Mouse (Mus musculus) layer of hippocampus, adult 9-10 months (tissue): Measurements from ENCODE around the gene Zmiz1.

ENCODE experiments used
- DNase-seq: peaks from one replicate; pipeline ENCODE4 v3.0.0; 2022; ENCODE audit warnings: low spot score

The Zmiz1 gene

DNA sequence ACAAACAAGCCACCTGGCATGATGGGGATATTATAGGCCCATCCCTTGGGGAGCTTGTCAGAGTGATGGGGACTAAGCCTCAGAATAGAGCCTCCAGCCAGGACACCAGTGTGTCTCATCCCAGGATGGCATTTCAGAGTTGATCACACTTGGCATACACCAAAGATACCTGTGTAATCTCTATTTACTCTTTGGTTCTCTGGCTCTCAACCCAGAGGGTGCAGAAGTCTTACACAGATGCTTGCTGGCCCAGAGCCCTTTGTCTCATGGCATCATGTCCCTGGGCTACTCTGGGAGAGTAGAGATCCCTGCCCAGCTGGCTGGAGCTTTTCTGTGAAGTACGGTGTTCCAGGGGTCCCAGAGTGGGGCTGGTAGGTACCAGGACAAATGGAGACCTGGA lies 78.4 kb downstream of the Zmiz1 start:
- DNase-seq = no peak

DNA sequence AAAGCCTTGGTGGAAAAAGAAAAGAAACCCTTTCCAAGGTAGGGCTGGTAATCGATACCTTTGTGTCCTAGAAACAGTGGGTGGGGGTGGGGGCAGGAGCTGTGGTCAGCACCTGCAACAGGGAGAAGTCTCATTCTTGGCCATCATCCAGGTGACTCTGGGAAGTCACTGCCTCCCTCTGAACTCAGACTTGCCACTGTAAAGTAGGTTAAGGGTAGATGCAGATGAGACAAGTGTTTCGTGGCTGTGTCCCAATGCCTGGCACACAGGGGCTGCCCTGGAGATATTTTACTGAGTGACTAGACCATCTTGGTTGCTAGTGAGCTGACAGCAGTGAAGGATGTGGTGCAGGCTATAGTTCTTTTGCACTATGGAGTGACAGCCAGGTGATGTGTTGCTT lies 79.5 kb downstream of the Zmiz1 start:
- no peak for DNase-seq

DNA sequence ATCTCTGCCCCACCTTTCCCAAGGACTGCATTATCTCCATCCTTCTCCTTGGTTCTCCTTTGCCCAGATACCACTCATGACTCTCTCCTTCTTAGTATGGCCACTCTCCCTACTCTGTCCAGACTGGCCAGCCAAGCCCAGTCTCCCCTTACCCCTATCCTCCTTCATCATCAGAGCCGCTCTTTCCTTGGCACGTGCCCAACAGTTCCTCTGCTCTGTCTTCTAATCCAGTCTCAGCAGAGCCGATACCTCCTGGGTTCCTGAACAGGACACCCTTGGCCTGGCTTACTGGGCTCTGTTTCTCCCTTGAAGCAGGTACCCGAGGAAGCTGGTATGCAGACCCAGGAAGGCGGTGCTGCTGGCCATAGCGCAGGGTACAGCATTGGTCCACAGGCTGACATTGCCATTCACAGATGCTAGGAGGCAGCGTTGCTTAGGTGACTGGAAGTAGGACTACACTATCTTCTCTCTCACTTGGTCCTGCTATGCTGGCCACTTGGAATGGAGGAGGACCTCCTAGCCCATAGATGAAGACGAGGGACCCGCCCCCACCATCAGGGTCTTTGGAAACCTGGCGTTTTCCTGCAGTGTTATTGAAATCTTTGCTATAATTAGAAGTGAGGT lies 80.6 kb downstream of the Zmiz1 start:
- no peak for DNase-seq

DNA sequence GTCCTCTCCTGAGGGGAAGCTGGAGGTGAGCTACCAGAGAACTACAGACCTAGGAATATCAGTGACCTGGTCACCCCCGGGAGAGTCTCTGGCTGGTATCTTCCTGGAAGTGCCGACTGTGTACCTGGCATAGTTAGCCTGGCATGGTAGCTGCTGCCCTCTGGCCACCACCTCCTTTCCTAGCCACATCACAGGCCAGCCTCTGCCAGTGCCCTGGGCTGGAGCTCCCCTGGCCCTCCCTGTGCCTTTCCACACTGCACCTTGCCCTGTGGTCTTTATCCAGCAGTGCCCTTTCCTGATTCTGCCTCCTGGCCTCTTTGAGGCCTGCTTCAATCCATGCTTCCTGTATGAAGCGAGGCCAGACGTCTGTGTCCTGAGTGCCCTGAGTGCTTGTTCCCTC lies 81.2 kb downstream of the Zmiz1 start:
- DNase-seq = no peak

DNA sequence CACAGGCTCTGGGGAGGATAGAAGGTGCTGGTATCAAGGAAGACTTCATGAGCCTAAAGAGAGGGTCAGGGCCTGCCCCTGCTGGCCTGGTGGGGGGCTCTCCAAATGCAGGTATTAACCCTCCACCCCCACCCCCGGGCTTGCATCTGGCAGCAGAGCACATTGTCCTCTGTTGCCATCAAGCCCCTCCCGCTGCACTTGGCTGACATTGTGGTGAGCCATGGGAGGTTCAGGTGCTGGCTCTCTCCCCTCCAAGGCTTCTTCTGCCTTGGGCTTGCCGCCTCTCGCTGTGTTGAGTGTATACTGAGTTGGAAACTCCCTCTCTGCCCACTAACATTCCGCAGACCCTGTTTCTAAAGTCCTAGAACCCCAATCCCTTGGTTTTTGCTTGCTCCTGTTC lies 82.2 kb downstream of the Zmiz1 start:
- no peak for DNase-seq

DNA sequence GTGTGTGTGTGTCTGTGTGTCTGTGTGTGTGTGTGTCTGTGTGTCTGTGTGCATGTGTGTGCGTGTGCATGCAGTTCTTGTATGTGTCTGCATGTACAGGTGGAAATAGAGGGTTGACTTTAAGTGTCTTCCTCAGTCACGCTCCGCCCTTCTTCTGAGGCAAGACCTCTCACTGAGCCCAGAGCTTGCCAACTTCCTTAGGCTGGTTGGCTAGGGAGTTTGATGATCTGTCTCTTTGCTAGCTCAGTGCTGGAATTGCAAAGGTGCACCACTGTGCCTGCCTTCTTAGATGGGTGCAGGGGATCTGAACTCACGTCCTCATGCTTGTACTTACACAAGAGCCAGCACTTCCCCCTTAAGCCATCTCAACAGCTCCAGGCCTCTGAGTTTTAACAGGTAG lies 84.1 kb downstream of the Zmiz1 start:
- no peak for DNase-seq

DNA sequence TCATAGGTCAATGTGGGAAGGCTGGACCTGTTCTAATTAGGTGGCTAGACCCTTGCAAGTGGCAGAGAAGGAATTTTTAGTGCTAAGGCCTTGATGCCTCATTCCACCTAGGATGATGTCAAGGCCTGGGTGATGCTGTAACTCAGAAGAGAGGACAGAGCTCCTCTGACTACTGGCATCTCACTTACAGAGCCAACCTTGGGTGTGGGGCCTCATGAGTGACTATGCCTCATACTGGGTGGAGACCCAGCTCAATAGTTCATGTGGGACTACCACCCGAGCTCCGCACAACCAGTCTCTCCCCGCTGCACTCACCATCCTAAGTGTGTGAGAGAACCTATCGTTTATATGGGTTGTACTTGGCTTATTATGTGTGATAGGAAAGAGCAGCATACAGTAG lies 84.9 kb downstream of the Zmiz1 start:
- no peak for DNase-seq

DNA sequence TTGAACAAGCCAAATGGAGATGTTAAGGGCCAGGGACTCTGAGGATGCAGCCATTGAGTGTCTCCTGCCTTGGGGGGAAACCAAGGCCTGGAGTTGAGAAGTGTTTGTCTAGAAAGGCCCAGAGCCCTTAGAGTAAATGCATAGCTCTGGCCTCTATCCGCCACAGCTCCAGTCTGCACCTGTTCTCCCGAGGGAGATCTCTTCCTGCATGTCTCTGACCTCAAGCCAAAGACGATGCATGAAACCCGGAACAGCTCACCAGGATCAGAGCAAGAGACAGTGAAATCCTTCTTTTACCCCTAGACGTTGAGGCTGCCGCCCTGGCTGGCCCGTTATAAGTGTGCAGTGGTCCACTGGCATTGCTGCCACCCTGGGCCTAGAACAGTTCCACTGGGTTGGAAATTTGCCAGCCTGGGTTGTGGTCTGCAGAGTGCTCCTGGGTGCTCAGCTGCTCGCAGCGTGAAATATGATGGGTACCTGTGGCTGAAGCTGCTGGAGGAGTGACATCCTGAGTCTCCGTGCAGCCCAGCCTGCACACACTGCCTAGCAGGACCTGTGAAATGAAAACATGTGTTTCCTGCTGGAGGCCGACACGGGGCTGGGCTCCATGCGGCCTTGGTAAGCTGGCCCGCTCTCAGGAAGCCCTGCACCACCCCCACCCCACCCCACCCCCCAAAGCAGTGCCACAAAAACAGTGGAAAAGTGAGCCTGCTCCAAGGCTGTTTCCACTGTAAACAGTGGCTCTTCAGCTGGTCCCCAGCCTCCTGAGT lies 88.1 kb downstream of the Zmiz1 start:
- DNase-seq = no peak

DNA sequence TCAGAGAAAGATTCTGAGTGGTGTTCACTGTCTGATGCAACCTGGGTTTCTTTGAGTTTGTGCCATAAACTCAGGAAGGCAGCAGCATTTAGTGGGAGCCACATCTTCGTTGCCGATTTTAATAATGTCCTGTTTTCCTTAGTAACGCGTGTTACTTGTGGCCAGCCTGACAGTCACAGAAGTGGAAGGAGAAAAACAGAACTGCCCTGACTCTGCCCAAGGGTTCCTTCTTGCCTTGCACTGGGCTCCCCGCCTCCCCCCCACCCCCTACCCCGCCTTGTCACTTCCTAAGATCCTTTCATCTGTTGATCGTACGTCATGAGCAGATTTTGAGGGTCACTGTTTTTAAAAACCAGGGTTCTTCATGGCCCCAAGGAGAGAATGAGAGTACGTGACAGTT lies 88.9 kb downstream of the Zmiz1 start:
- no peak for DNase-seq

DNA sequence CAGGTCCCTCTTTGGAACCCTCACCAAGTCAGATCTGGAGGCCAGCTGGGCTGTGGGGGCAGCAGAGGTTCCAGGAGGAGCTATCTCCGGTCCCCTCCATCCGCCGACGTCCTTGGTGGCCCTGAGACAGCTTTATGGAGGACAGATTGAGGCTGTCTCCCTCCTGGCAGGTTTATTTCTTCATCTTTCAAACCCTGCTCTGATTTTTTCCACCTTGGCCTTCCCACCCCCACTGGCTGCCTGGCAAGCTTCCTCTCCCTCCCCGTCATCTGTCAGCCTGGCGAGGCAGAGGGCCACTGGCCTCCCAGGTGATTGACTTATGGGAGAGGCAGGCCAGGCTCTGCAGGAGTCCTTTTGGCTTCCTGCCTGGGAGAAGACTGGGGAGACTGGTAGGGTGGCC lies 89.7 kb downstream of the Zmiz1 start:
- no peak for DNase-seq

DNA sequence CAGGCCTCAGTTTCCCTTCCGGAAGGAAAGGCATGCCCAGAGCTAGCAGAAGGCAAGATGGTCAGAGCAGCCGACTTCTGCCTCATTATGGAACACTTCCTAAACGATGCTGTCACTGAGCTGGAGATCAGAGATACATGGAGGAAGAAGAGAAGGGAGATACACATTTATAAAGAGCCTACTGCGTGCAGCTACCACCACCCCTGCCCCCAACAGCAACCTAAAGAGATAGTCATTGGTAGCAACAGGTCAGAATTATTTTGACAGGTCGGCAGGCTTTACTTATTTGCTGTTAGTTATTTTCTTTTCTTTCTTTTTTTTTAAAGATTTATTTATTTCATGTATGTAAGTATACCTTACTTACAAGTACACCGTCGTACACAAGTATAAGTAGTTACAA lies 90.1 kb downstream of the Zmiz1 start:
- DNase-seq = no peak

DNA sequence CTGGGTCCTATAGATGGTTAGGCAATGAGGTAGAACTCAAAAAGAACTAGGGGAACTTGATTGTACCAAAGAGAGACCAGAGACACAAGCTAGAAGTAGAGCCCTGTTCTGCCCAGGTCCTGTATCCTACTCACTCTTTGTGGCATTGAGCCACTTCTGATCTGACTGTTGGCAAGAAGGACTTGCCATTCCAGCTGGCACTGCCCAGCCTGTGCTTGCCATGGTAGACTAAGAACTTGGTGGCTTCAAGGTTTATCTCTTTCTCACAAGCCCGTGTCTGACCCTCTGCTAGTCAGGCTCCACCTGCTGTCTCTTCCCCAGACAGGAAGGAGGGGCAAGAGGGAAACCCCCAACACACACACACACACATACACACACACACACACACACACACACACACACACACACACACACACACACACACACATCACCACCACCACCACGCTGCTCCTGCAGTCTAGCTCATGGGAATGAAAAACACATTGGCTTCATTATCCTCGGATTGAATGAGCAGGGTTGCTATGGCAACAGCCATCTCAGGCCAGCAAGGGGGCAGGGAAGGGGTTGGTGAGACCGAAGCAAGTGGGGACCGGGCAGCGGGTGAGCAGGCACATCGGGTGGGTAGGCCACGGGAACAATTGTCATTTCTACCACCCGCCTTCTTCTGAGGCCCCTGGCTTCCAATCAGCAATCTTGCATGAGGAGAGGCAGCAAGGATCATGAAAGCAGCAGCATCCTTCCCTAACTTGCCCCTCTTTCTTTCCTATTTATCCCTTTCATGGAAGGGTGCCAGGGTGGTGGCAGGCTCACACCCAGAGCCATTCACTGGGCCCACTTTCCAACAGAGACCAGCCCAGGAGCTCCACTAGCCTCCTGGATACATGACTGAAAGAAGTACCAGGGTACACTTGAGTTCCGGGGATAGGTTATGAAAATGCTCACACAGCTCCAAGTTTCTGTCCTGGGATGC lies 91.2 kb downstream of the Zmiz1 start:
- no peak for DNase-seq

DNA sequence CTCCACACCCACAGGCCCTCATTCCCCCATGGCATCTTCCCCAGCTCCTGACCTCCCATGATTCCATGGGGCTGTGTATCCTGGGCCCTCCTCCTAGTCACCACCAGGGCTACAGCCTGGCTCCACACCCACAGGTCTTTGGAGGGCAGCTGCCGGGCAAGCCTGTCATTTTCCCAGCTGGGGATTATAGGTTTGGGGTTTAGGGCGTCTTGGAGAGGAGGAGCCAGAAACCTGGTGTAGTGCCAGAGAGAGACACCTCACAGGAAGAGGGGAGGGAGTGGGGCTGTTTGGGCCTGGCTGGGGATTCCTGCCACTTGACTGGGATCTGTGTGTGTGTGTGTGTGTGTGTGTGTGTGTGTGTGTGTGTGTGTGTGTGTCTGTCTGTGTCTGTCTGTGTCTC lies 92.7 kb downstream of the Zmiz1 start:
- no peak for DNase-seq

DNA sequence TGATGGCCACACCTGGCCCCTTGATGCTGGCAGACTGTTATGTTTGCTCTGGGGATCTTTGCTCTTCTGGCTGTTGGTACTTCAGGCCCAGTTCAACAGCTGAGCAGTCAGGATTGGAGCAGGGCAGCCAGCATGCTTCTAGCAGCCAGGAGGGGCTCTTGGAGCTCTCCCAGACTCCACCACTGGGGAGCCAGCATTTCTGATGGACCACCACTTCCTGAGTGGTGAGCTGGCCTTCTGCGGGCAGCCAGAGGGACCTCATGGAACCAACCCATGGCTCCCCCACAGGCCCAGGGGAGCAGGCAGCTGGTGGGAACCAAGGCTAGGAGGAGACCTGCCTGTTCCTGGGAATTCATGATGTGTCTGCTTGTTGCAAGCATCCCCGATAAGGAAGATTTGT lies 94.4 kb downstream of the Zmiz1 start:
- no peak for DNase-seq

DNA sequence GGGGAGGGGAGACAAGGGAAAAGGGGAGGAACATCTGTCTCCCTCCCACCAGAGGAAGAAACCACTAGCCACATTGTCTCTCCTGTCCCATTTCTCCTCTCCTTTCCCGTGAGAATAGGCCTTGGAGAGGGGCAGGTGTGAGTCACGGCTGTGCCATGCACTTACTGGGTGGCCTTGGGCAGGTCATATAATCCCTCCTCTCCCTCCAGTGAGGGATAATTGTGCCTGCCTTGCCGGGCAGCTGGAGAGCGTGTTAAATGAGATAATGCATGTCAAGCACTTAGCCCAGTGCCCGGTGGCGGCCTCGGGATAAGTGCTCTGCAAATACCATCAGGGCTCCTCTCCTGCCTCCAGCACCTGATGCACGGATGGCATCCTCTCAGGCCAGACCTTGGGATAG lies 95.8 kb downstream of the Zmiz1 start:
- DNase-seq = no peak

DNA sequence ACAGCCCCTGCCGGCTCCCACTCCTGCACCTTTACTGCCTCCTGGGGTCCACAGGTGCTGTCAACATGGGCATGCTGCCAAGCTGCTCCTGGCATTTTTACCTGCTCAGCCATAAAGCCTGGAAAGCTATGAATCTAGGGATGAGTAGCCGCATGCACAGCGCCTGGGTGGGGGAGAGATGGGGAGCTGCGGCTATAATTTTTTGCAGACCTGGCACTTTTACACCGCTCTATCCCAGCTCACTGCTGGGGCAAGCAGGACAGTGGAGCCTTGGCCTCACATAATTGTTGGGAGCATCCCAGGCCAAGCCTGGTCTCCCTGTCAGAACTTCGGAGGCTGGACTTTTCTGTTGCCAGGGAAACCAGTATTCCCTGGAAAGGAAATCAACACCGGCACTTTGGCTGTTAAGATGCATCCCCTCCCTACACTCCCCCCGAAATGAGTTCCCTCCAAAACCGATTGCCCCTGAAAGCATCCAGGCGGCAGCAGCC lies 96.4 kb downstream of the Zmiz1 start:
- DNase-seq = no peak

DNA sequence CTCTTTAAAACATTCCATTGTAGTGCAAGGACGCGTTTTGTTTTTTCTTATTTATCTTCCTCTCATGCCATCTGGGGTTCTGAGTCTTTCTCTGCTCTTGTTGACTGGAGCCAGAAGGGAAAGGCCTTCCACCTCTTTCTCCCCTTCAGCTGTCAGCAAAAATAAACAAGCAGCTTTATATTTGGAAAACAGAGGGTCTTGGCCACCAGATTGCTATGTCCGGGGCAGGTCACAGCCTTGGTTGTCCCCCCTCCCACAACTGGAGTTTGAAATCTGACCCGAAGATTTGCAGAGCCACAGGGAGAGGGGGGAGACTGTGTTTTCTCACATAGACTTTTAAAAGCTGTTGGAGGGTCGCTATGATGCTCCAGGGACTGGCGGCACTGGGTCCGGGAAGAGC lies 96.9 kb downstream of the Zmiz1 start:
- DNase-seq = no peak

DNA sequence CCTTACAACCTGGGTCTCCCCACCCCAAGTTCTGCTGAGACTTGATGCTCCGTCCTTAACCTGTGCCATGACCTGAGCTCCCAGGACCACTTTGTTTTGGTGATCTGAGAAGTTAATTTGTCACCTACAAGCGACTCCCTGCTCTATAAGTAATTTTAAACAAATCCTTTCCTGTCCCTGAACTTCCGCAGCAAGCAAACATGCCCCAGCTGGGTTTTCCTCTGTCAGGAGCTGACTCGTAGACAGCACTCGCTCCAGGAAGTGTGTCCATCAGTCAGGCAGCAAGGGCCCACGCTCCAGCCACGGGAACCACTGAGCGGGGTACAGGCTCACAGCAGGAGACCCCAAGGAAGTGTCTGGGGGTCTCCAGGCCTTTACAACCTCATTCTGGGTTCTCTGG lies 98.0 kb downstream of the Zmiz1 start:
- no peak for DNase-seq

DNA sequence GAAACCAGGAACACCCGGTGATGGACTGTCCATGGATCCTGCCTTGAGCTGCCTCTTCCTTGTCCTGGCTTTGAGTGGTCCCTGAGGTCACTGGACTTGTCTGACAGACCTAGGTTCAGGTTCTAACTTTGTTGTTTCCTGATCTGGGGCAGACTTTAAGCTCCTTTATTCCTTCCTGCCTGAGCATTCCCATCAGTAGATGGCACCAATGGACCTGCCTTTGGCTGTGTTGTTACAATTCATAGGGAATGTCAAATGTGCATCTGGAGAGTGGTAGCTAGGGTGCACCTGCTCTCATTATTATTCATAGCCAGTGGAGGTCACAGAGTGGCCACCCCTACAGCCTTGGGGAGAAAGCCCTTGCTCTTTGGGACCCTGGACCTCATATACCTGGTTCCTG lies 99.5 kb downstream of the Zmiz1 start:
- DNase-seq = no peak

DNA sequence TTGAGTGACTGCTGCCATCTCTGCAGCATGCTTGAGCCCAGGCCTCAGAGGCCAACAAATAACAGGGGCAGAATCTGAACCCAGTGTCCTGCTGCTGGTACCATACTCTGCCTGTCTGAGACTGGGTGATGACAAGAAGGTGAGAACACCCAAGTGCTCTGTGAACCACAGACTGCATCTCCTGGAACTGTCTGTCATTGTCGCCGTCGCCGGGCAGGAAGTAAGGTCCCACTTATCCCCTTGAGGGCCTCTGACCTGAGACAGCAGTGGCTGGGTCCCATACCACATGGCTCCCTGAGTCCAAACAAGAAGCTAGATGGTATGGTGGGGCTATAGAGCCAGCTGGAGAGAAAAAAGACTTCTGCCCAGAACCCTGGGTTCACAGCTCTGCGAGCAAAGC lies 100.9 kb downstream of the Zmiz1 start:
- DNase-seq = no peak

DNA sequence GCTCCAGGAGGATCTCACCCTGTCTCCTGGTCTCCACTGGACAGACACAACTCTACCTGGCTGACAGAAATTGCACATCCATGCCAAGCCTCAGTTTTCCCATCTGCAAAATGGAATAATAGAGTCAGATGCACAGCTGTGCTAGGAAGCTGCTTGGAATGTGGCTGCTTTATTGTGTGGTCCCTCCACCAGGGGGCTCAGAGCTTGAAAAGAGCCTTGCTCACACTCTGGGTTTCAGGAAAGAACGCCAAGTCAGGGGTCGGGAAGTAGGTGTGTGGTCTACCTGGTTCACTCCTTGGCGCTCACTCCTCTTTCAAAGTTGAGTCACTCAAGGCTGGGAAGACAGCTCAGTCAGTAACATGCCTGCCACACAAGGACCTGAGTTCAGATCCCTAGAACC lies 101.9 kb downstream of the Zmiz1 start:
- no peak for DNase-seq

DNA sequence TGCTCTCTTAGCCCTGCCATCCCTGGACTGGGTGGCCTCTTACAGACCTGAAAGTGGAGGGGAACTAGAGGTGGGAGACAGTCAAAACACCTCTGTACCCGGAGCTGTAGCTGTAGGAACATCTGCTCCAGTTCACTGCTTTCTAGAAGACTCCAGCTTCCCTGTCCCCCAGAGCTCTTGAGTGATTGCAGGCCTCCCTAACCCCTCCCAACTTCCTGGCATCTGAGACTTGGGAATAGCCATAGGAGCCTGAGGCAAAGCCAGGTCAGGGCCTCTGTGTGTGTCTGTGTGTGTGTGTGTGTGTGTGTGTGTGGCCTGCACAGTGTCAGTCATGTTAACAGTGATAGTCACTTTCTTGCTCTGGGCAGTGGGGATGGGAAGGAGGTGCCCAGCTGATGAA lies 102.7 kb downstream of the Zmiz1 start:
- no peak for DNase-seq

DNA sequence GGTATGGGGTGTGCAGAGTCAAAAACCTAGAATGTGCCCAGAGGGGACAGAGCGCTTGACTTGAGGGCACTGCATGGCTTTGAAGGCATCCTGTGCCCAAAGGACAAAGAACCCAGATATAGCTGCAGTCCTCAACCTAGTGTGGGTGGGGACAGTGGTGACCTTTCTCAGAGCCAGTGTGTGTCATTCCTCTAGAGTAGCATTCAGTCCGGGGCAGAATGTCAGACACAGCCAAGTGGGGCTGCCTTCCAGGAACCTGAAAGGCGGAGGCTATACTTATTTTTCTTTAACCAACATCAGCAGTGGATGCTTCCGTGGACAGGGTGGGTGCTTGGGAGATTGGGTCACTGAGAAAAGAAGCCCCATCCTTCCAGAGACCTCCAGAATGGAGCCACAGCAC lies 103.5 kb downstream of the Zmiz1 start:
- DNase-seq = no peak
